Mouse (Mus musculus) spleen, adult 2 months (tissue): ENCODE data around the gene Slc5a4b.

Experiments
- CTCF ChIP-seq: fragments of 200-500 bp; IDR thresholded peaks from 2 replicates; pipeline ENCODE4 v1.5.1; 2011; ENCODE audit warnings: mild to moderate bottlenecking, inconsistent platforms; ENCODE audit not compliant: insufficient read depth, insufficient read length, insufficient replicate concordance; ENCODE audit errors: extremely low read depth
- POLR2A ChIP-seq: fragments of 200-500 bp; IDR thresholded peaks from 2 replicates; pipeline ENCODE4 v1.6.1; 2011; ENCODE audit warnings: low read depth, low read length, inconsistent platforms

GRCm38 (mm10) chr10:76096580-76096979 lies 14.2 kb downstream of the Slc5a4b start:
- TF ChIP-seq POLR2A (no peak), CTCF (no peak)
